Mouse (Mus musculus): ENCODE data around the gene Pdgfb. TPM values are rescaled to one million over a fixed set of nuclear protein-coding genes. Genes with fewer than 3 reads are reported as not detected.

Gene Pdgfb
- polyA plus RNA-seq, 1 experiment, result 0.08 TPM

DNA sequence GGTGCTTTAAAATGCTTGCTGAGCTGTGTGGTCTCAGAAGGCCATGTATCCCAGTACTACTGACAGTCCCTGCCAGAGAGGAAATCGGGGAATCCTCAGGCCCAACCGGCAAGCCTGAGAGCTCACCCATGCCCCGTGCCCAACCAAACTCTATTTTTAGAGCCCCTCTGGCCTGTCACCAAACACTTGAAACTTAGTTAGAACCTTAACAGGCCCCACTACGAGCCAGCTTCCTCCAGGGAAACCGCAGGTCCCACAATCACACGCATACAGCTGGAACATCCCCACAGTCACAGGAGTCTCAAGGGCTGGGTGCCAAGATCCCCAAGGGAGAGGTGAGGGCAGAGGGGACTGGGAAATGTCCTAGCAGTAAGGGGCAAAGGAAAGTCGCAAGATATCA is 8.6 kb downstream of the Pdgfb start:
- Histone ChIP-seq H3K4me3 (replicated peaks) (no peak overlapping the region), H3K36me3 (ENCODE audit: control insufficient read depth) (no peaks in the 10 kb centered on the region), H3K9me3 (ENCODE audit: control insufficient read depth, low read length) (no peaks in the 10 kb centered on the region), H3K27me3 (ENCODE audit: control insufficient read depth) (peaks cover 38% of the 10 kb centered on the region), H3K4me1 (ENCODE audit: control insufficient read depth) (peaks cover 4% of the 10 kb centered on the region)
- no peak for TF ChIP-seq GATA1 (IDR thresholded peaks at IDR 0.05; ENCODE audit: low read length)
- no peak for TF ChIP-seq TAL1 (IDR thresholded peaks at IDR 0.05; ENCODE audit: low read length)

- Histone ChIP-seq H3K36me3 (ENCODE audit: control insufficient read depth) (no peaks in the 10 kb centered on the region), H3K4me1 (ENCODE audit: control insufficient read depth) (peaks cover 8% of the 10 kb centered on the region), H3K27me3 (ENCODE audit: control insufficient read depth) (peaks cover 31% of the 10 kb centered on the region), H3K9me3 (ENCODE audit: control insufficient read depth, low read length) (no peaks in the 10 kb centered on the region), H3K4me3 (replicated peaks) (no peak overlapping the region)
- TF ChIP-seq GATA1 (IDR thresholded peaks at IDR 0.05; ENCODE audit: low read length), result no peak
- no peak for TF ChIP-seq TAL1 (IDR thresholded peaks at IDR 0.05; ENCODE audit: low read length)
Measured at GRCm38 (mm10) chr15:80005436-80005835, 9.3 kb downstream of the Pdgfb start.

DNA sequence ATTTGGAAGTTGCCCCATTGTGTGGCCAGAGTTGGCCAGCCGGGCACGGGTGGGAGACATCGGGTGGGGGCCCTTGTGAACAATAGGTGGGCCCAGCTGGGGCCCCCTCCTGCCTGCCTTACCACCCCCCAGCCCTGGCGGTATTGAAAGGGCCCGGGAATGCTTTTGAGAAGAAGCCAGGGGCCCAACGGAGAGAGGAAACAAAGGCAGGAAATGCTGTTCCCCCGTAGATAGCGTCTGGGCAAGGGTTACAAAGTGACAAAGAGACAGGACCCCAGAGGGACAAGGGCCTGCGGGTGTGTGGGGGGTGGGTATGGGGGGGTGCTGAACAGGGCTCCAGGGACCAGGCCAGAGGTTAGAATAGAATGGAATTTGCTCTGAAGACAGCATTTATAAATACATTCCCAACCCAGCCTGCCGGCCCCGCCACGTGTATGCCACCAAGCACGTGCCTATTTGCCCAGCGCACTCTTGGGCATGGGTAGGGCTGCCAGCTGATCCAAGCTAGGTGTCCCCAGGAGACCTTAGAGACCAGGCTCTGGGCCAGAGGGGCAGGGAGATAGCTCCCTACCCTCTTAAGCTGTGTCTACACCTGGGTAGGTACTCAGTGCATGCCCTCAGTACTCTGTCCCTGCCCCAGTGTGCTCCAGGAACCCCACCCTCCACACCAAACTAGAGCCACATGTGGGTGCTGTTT is 10.0 kb downstream of the Pdgfb start:
- Histone ChIP-seq H3K4me3 (replicated peaks) (no peak overlapping the region), H3K4me1 (ENCODE audit: control insufficient read depth) (peaks cover 8% of the 10 kb centered on the region), H3K9me3 (ENCODE audit: control insufficient read depth, low read length) (no peaks in the 10 kb centered on the region), H3K27me3 (ENCODE audit: control insufficient read depth) (peaks cover 25% of the 10 kb centered on the region), H3K36me3 (ENCODE audit: control insufficient read depth) (no peaks in the 10 kb centered on the region)
- no peak for TF ChIP-seq TAL1 (IDR thresholded peaks at IDR 0.05; ENCODE audit: low read length)
- no peak for TF ChIP-seq GATA1 (IDR thresholded peaks at IDR 0.05; ENCODE audit: low read length)

GRCm38 (mm10) chr15:80003581-80003980 is 11.2 kb downstream of the Pdgfb start:
- Histone ChIP-seq H3K4me3 (replicated peaks) (no peak overlapping the region), H3K27me3 (ENCODE audit: control insufficient read depth) (peaks cover 22% of the 10 kb centered on the region), H3K9me3 (ENCODE audit: control insufficient read depth, low read length) (no peaks in the 10 kb centered on the region), H3K4me1 (ENCODE audit: control insufficient read depth) (peaks cover 8% of the 10 kb centered on the region), H3K36me3 (ENCODE audit: control insufficient read depth) (no peaks in the 10 kb centered on the region)
- TF ChIP-seq GATA1 (IDR thresholded peaks at IDR 0.05; ENCODE audit: low read length) (no peak), TAL1 (IDR thresholded peaks at IDR 0.05; ENCODE audit: low read length) (no peak)

- Histone ChIP-seq H3K4me3 (replicated peaks) (no peak overlapping the region), H3K4me1 (ENCODE audit: control insufficient read depth) (peaks cover 8% of the 10 kb centered on the region), H3K9me3 (ENCODE audit: control insufficient read depth, low read length) (no peaks in the 10 kb centered on the region), H3K27me3 (ENCODE audit: control insufficient read depth) (peaks cover 17% of the 10 kb centered on the region), H3K36me3 (ENCODE audit: control insufficient read depth) (no peaks in the 10 kb centered on the region)
- no peak for TF ChIP-seq TAL1 (IDR thresholded peaks at IDR 0.05; ENCODE audit: low read length)
- no peak for TF ChIP-seq GATA1 (IDR thresholded peaks at IDR 0.05; ENCODE audit: low read length)
Measured at GRCm38 (mm10) chr15:80001601-80002000, 13.2 kb downstream of the Pdgfb start.

GRCm38 (mm10) chr15:80000694-80001093 is 14.1 kb downstream of the Pdgfb start:
- Histone ChIP-seq H3K36me3 (ENCODE audit: control insufficient read depth) (no peaks in the 10 kb centered on the region), H3K9me3 (ENCODE audit: control insufficient read depth, low read length) (no peaks in the 10 kb centered on the region), H3K4me3 (replicated peaks) (no peak overlapping the region), H3K27me3 (ENCODE audit: control insufficient read depth) (peaks cover 9% of the 10 kb centered on the region), H3K4me1 (ENCODE audit: control insufficient read depth) (peaks cover 8% of the 10 kb centered on the region)
- TF ChIP-seq TAL1 (IDR thresholded peaks at IDR 0.05; ENCODE audit: low read length), result no peak
- no peak for TF ChIP-seq GATA1 (IDR thresholded peaks at IDR 0.05; ENCODE audit: low read length)

- no peaks in the 10 kb centered on the region for H3K9me3 ChIP-seq (ENCODE audit: control insufficient read depth, low read length)
- no peaks in the 10 kb centered on the region for H3K27me3 ChIP-seq (ENCODE audit: control insufficient read depth)
- peaks cover 4% of the 10 kb centered on the region for H3K4me1 ChIP-seq (ENCODE audit: control insufficient read depth)
- H3K36me3 ChIP-seq (ENCODE audit: control insufficient read depth), result no peaks in the 10 kb centered on the region
- no peak overlapping the region for H3K4me3 ChIP-seq (replicated peaks)
- TF ChIP-seq TAL1 (IDR thresholded peaks at IDR 0.05; ENCODE audit: low read length) (no peak), GATA1 (IDR thresholded peaks at IDR 0.05; ENCODE audit: low read length) (no peak)
Measured at GRCm38 (mm10) chr15:79997988-79998387, 16.8 kb downstream of the Pdgfb start.

- Histone ChIP-seq H3K9me3 (ENCODE audit: control insufficient read depth, low read length) (no peaks in the 10 kb centered on the region), H3K4me1 (ENCODE audit: control insufficient read depth) (peaks cover 4% of the 10 kb centered on the region), H3K4me3 (replicated peaks) (no peak overlapping the region), H3K36me3 (ENCODE audit: control insufficient read depth) (no peaks in the 10 kb centered on the region), H3K27me3 (ENCODE audit: control insufficient read depth) (no peaks in the 10 kb centered on the region)
- TF ChIP-seq GATA1 (IDR thresholded peaks at IDR 0.05; ENCODE audit: low read length) (no peak), TAL1 (IDR thresholded peaks at IDR 0.05; ENCODE audit: low read length) (no peak)
Measured at GRCm38 (mm10) chr15:79996781-79997180, 18.0 kb downstream of the Pdgfb start.

- Histone ChIP-seq H3K4me3 (replicated peaks) (no peak overlapping the region), H3K27me3 (ENCODE audit: control insufficient read depth) (no peaks in the 10 kb centered on the region), H3K36me3 (ENCODE audit: control insufficient read depth) (no peaks in the 10 kb centered on the region), H3K4me1 (ENCODE audit: control insufficient read depth) (no peaks in the 10 kb centered on the region), H3K9me3 (ENCODE audit: control insufficient read depth, low read length) (no peaks in the 10 kb centered on the region)
- TF ChIP-seq TAL1 (IDR thresholded peaks at IDR 0.05; ENCODE audit: low read length) (no peak), GATA1 (IDR thresholded peaks at IDR 0.05; ENCODE audit: low read length) (no peak)
Measured at GRCm38 (mm10) chr15:79995552-79995951, 19.2 kb downstream of the Pdgfb start.

DNA sequence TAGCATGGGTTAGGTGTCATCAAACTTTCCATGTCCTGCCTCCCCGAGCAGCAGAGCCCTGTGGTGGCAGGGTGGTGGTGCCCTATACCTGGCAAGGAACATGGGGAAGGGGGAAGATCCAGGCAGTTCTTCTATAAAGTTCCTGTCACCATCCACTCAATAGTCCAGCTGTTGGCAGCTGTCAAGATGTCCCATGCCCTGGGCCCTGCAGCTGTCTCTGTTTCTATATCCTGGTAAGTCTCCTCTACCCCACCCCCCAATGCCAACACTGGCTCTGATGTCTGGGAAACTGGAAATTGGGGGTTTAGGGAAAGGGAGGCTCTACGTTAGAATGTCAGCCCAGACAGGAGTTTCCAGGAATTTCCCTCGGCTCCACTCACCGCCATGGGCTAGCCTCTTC is 20.2 kb downstream of the Pdgfb start:
- Histone ChIP-seq H3K9me3 (ENCODE audit: control insufficient read depth, low read length) (no peaks in the 10 kb centered on the region), H3K36me3 (ENCODE audit: control insufficient read depth) (no peaks in the 10 kb centered on the region), H3K4me1 (ENCODE audit: control insufficient read depth) (no peaks in the 10 kb centered on the region), H3K27me3 (ENCODE audit: control insufficient read depth) (no peaks in the 10 kb centered on the region), H3K4me3 (replicated peaks) (no peak overlapping the region)
- TF ChIP-seq TAL1 (IDR thresholded peaks at IDR 0.05; ENCODE audit: low read length) (no peak), GATA1 (IDR thresholded peaks at IDR 0.05; ENCODE audit: low read length) (no peak)

All from erythroblast, embryonic 14.5 days (primary cell).